Mouse (Mus musculus) hindbrain, embryonic 12.5 days (tissue): ENCODE data around the gene Rab28. TPM values are rescaled to one million over a fixed set of nuclear protein-coding genes. Genes with fewer than 3 reads are reported as not detected.

Experiments
- ATAC-seq: fragments of 200-750 bp; cut with Nextera tagmentation; 2 replicates; pipeline ENCODE4 v1.8.0; 2017; ENCODE audit warnings: moderate TSS enrichment; ENCODE audit not compliant: low FRiP score
- H3K27ac ChIP-seq: fragments of 300-500 bp; sonication (generic); 2 replicates; pipeline ENCODE4 v1.5.1; 2016; ENCODE audit warnings: mild to moderate bottlenecking
- H3K27me3 ChIP-seq: fragments of 300-500 bp; sonication (generic); 2 replicates; pipeline ENCODE4 v1.6.1; 2016; ENCODE audit warnings: mild to moderate bottlenecking
- H3K36me3 ChIP-seq: fragments of 300-500 bp; sonication (generic); 2 replicates; pipeline ENCODE4 v1.6.1; 2016; ENCODE audit warnings: mild to moderate bottlenecking
- H3K4me1 ChIP-seq: fragments of 300-500 bp; sonication (generic); 2 replicates; pipeline ENCODE4 v1.6.1; 2016
- H3K4me2 ChIP-seq: fragments of 300-500 bp; sonication (generic); replicated peaks from 2 replicates; pipeline ENCODE4 v1.6.1; 2016; ENCODE audit warnings: mild to moderate bottlenecking
- H3K4me3 ChIP-seq: fragments of 300-500 bp; sonication (generic); 2 replicates; pipeline ENCODE4 v1.5.1; 2016; ENCODE audit warnings: mild to moderate bottlenecking
- H3K9ac ChIP-seq: fragments of 300-500 bp; sonication (generic); 2 replicates; pipeline ENCODE4 v1.6.1; 2016; ENCODE audit warnings: mild to moderate bottlenecking, moderate library complexity
- H3K9me3 ChIP-seq: fragments of 300-500 bp; sonication (generic); replicated peaks from 2 replicates; pipeline ENCODE4 v1.6.1; 2016; ENCODE audit warnings: mild to moderate bottlenecking
- WGBS: fragments of 180-500 bp; shearing (Covaris S2); methylation state at CpG from one replicate; pipeline ENCODE4 v1.1.7; 2016; 5-methylcytosine and 5-hydroxymethylcytosine counted together
- polyA plus RNA-seq: library from polyadenylated mRNA; unstranded; fragments of >200 nt; fragmentation: Nextera tagmentation; extraction: Ambion mirVana; gene quantifications from 2 replicates; pipeline ENCODE4 v1.2.1, GENCODE M21; 2016

The Rab28 gene
- 85.1 and 87.1 TPM in 2 replicates for polyA plus RNA-seq

DNA sequence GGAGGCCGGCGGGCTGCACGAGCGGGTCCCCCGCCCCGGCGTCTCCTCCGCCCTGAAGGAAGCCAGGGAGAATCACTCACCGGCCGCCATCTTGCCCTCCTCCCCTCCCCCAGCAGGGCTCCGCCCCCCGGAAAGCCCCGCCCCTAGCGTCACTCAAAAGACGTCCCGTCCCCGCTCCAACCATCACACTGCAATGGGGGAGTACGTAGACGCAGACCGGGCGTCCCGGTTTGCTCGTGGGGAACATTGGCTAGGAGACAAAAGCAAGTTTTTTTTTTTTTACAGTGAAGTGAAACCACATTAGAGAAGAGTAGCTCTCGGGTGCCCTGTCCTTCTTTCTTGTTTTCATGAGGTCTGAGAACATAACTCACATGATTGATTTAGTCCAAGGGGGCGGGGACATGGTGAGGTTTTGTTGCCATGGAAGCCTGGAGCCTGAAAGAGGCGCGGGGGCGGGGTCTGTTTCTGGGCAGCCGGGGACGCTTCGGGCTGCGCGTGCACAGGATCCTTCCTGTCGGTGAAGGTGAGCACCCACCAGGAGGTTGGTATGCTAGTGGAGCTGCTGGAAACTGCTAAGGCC, at the start of gene Rab28:
Gene Rab28, minus strand, starts transcription at position 107 of the 580 bp plus-strand sequence.
- peaks cover 9% of the 10 kb centered on the region for H3K4me1 ChIP-seq
- H3K9me3 ChIP-seq: no peaks in the 10 kb centered on the region
- no peaks in the 10 kb centered on the region for H3K27me3 ChIP-seq
- ATAC-seq: peak; percentile 97
- H3K4me3 ChIP-seq: peak within 1 kb of the TSS; percentile 93
- H3K36me3 ChIP-seq: no peaks in the 10 kb centered on the region
- peak within 1 kb of the TSS; percentile 86 for H3K9ac ChIP-seq
- H3K4me2 ChIP-seq: peak within 1 kb of the TSS; percentile 86
- peak within 1 kb of the TSS; percentile 90 for H3K27ac ChIP-seq
- WGBS: 1% methylated on average over 27 of the region's 34 CpGs

DNA sequence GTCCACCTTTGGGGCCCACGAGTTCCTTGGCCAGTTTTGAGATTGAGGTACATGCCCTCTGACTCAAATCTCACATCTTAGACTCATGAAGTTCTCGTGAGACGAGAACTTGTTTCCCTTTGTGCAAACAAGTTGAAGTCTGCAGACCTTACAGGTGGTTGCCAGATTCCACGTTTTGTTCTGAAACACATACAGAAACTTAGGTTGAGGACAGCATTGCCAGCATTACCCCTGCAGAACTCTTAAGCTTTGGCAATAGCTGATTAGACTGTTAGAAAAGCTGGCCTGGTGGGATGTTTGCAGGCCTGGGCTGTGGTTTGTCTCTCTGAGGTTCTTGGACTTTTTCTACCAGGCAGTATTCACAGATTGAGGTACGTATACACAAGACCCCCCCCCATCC, 49.4 kb upstream of the Rab28 start:
- no peak for ATAC-seq
- 6% methylated on average over 5 of the region's 5 CpGs for WGBS
- no peak overlapping the region for H3K27ac ChIP-seq
- H3K36me3 ChIP-seq: no peaks in the 10 kb centered on the region
- H3K9ac ChIP-seq: no peak overlapping the region
- H3K4me1 ChIP-seq: peaks cover 12% of the 10 kb centered on the region
- H3K27me3 ChIP-seq: peaks cover 96% of the 10 kb centered on the region
- no peak overlapping the region for H3K4me3 ChIP-seq
- no peaks in the 10 kb centered on the region for H3K9me3 ChIP-seq
- no peak overlapping the region for H3K4me2 ChIP-seq

DNA sequence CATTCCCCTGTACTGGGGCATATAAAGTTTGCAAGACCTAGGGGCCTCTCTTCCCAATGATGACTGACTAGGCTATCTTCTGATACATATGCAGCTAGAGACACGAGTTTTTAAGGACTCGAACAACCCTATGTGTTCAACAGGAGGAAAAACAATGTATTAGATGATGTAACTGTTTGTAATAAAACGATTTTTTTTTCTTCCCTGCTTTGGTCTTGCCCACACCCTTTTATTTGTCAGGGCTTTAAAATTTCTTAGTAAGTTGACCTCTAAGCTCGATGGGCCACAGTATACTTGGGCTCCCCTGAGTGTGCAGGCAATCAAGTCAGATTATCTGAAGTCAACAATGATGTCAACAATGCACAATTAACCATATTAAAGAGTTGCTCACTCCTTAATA, 48.4 kb upstream of the Rab28 start:
- H3K9ac ChIP-seq: no peak overlapping the region
- H3K27ac ChIP-seq: no peak overlapping the region
- no peak overlapping the region for H3K4me3 ChIP-seq
- no peaks in the 10 kb centered on the region for H3K9me3 ChIP-seq
- no peak overlapping the region for H3K4me2 ChIP-seq
- no peak for ATAC-seq
- 3% methylated on average over 4 of the region's 4 CpGs for WGBS
- H3K27me3 ChIP-seq: peaks cover 96% of the 10 kb centered on the region
- H3K4me1 ChIP-seq: peaks cover 6% of the 10 kb centered on the region
- H3K36me3 ChIP-seq: no peaks in the 10 kb centered on the region

DNA sequence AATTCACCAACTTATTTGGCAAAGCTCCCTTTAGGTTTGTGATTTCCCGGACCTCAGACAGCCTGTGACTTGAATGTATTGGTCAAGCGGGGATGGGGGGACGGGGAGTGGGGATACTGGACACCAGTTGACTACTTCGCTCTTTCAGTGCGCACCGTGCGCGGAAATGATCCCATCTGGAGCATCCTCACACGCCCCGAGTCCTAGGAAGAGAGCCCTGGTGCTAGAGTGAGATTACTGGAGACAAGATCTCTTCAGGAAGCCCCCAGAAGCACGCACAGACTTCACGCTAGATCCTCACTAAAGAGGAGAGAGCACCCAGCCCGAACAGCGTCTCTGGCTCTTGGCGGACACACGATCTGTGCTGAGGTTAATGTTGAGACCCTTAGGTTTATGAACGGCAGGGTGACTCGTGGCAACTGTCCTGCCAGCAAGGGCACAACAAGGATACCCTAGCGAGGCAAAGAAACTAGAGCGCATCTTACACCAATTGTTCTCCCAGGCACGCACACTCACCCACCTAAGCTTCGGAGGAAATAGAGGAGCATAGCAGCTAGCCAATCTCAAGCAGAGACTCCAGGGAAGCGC, 47.5 kb upstream of the Rab28 start:
- no peaks in the 10 kb centered on the region for H3K9me3 ChIP-seq
- peaks cover 97% of the 10 kb centered on the region for H3K27me3 ChIP-seq
- ATAC-seq: no peak
- H3K36me3 ChIP-seq: no peaks in the 10 kb centered on the region
- WGBS: 2% methylated on average over 23 of the region's 23 CpGs
- no peak overlapping the region for H3K9ac ChIP-seq
- no peak overlapping the region for H3K4me3 ChIP-seq
- H3K4me1 ChIP-seq: 0 out of 2 replicates have a peak, but pooled peaks cover 4% of the 10 kb centered on the region
- no peak overlapping the region for H3K4me2 ChIP-seq
- H3K27ac ChIP-seq: no peak overlapping the region

DNA sequence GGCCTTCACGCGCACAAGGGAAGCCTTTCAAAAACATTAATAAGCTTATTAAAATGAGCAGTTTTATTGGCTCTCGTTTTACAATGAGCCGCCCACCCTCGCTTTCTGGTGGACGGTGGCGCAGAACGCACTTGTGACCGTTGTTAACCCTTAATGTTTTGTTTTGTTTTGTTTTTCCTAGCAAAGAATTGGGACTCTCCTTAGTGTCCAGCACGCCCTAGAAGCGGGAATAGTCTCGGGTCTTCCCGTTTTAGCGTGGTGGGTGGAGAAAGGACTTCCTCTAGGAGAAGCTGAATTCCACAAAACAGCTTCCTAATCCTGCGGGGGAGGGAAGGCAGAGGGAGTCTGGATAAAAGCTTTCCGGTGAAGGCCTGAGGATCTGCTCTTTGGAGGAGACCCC, 46.9 kb upstream of the Rab28 start:
- H3K4me3 ChIP-seq: no peak overlapping the region
- peaks cover 97% of the 10 kb centered on the region for H3K27me3 ChIP-seq
- no peaks in the 10 kb centered on the region for H3K36me3 ChIP-seq
- WGBS: under 1% methylated on average over 16 of the region's 16 CpGs
- no peak overlapping the region for H3K9ac ChIP-seq
- peak overlapping the region; percentile 13; the same call in 1 of the 2 replicates for H3K4me2 ChIP-seq
- H3K4me1 ChIP-seq: 0 out of 2 replicates have a peak, but pooled peaks cover 4% of the 10 kb centered on the region
- no peaks in the 10 kb centered on the region for H3K9me3 ChIP-seq
- ATAC-seq: no peak
- H3K27ac ChIP-seq: no peak overlapping the region

- ATAC-seq: no peak
- WGBS: under 1% methylated on average over 17 of the region's 17 CpGs
Measured at GRCm38 (mm10) chr5:41754226-41754775, 46.3 kb upstream of the Rab28 start.

GRCm38 (mm10) chr5:41752721-41753120, 44.8 kb upstream of the Rab28 start:
- ATAC-seq: no peak
- Histone ChIP-seq H3K9ac (no peak overlapping the region), H3K4me1 (0 out of 2 replicates have a peak, but pooled peaks cover 4% of the 10 kb centered on the region), H3K4me2 (no peak overlapping the region), H3K9me3 (no peaks in the 10 kb centered on the region), H3K4me3 (no peak overlapping the region), H3K27me3 (peaks cover 98% of the 10 kb centered on the region), H3K27ac (no peak overlapping the region), H3K36me3 (no peaks in the 10 kb centered on the region)
- WGBS: 30% methylated on average over 4 of the region's 4 CpGs

More at GRCm38 (mm10) chr5:41754226-41754775, 46.3 kb upstream of the Rab28 start:
- Histone ChIP-seq H3K4me1 (0 out of 2 replicates have a peak, but pooled peaks cover 4% of the 10 kb centered on the region), H3K27ac (no peak overlapping the region), H3K4me2 (peak overlapping the region; percentile 13; the same call in 1 of the 2 replicates), H3K9me3 (no peaks in the 10 kb centered on the region), H3K36me3 (no peaks in the 10 kb centered on the region), H3K4me3 (no peak overlapping the region), H3K9ac (no peak overlapping the region), H3K27me3 (peaks cover 98% of the 10 kb centered on the region)

DNA sequence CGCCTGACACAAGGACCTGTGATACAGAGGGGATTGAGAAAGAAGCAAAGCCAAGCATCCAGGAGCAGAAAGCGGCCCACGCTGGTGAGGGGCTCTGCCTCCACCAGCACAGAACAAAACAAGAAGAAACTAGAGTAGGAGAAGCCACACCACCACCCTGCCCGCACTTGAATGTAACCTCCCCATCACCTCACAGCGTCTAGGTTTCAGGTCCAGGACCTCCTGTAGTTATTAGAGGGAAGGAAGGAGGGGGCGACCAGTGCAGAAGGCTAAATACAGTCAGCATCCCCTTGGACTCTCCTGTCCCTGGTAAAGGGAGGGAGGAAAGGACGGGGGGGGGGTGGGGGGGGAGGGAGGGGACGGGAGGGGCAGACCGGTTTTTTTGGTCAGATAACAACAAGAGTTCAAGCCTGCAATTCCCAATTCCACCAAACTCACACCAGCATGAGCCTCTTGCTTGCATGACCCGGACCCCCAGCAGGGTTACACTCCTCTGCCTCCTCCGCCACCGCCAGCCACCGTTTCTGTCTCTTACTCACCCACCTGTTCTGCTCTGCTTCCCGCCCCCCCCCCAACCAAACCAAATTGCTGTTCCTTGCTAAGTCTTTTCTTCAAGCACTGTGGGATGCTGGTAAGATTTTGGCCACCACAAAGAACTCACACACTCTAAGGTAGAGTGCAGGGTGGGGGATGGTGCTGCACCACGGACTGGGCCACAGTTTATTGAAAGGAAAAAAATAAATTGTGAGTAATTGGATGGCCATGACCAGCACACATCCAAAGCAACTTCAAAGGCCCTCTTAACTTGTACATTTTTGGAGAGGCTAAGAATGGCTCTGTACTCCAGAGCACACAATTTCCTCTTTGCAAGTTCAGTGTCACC, 37.2 kb upstream of the Rab28 start:
- no peaks in the 10 kb centered on the region for H3K9me3 ChIP-seq
- H3K4me3 ChIP-seq: no peak overlapping the region
- H3K4me2 ChIP-seq: no peak overlapping the region
- no peaks in the 10 kb centered on the region for H3K36me3 ChIP-seq
- 0 out of 2 replicates have a peak, but pooled peaks have one; percentile 32 for ATAC-seq
- peaks cover 69% of the 10 kb centered on the region for H3K27me3 ChIP-seq
- H3K9ac ChIP-seq: no peak overlapping the region
- WGBS: 4% methylated on average over 13 of the region's 15 CpGs
- H3K4me1 ChIP-seq: no peaks in the 10 kb centered on the region
- H3K27ac ChIP-seq: no peak overlapping the region

GRCm38 (mm10) chr5:41744234-41744633, 36.3 kb upstream of the Rab28 start:
- Histone ChIP-seq H3K27ac (no peak overlapping the region), H3K27me3 (peaks cover 60% of the 10 kb centered on the region), H3K9ac (no peak overlapping the region), H3K4me2 (no peak overlapping the region), H3K4me1 (no peaks in the 10 kb centered on the region), H3K36me3 (no peaks in the 10 kb centered on the region), H3K4me3 (no peak overlapping the region), H3K9me3 (no peaks in the 10 kb centered on the region)
- 7% methylated on average over 7 of the region's 7 CpGs for WGBS
- ATAC-seq: no peak

- H3K27ac ChIP-seq: no peak overlapping the region
- no peak overlapping the region for H3K9ac ChIP-seq
- H3K36me3 ChIP-seq: no peaks in the 10 kb centered on the region
- H3K4me3 ChIP-seq: no peak overlapping the region
- no peak overlapping the region for H3K4me2 ChIP-seq
- peaks cover 6% of the 10 kb centered on the region for H3K27me3 ChIP-seq
- no peaks in the 10 kb centered on the region for H3K9me3 ChIP-seq
- no peaks in the 10 kb centered on the region for H3K4me1 ChIP-seq
- no peak for ATAC-seq
- 72% methylated on average over 6 of the region's 6 CpGs for WGBS
Measured at GRCm38 (mm10) chr5:41738817-41739216, 30.9 kb upstream of the Rab28 start.

- 67% methylated on average over 5 of the region's 5 CpGs for WGBS
- H3K4me2 ChIP-seq: no peak overlapping the region
- no peaks in the 10 kb centered on the region for H3K9me3 ChIP-seq
- H3K27me3 ChIP-seq: no peaks in the 10 kb centered on the region
- H3K9ac ChIP-seq: no peak overlapping the region
- H3K27ac ChIP-seq: no peak overlapping the region
- ATAC-seq: no peak
- H3K4me1 ChIP-seq: no peaks in the 10 kb centered on the region
- no peaks in the 10 kb centered on the region for H3K36me3 ChIP-seq
- no peak overlapping the region for H3K4me3 ChIP-seq
Measured at GRCm38 (mm10) chr5:41737039-41737438, 29.1 kb upstream of the Rab28 start.

- H3K4me3 ChIP-seq: no peak overlapping the region
- WGBS: 78% methylated on average over 1 of the region's 1 CpGs
- no peak for ATAC-seq
Measured at GRCm38 (mm10) chr5:41727017-41727416, 19.1 kb upstream of the Rab28 start.

More at GRCm38 (mm10) chr5:41727017-41727416, 19.1 kb upstream of the Rab28 start:
- Histone ChIP-seq H3K9ac (no peak overlapping the region), H3K4me1 (no peaks in the 10 kb centered on the region), H3K36me3 (no peaks in the 10 kb centered on the region), H3K27ac (no peak overlapping the region), H3K27me3 (no peaks in the 10 kb centered on the region), H3K9me3 (no peaks in the 10 kb centered on the region), H3K4me2 (no peak overlapping the region)
